Mouse (Mus musculus) activated CD4-positive, CD25-positive, alpha-beta regulatory T cell, adult 4 months (primary cell): ENCODE results near the gene Sipa1l1. TPM values are rescaled to one million over a fixed set of nuclear protein-coding genes. Genes with fewer than 3 reads are reported as not detected.
A peak's percentile ranks its signal among the peaks of the same experiment; 100 is the strongest.

Source experiments
- ATAC-seq: one replicate; pipeline ENCODE4 v1.8.0; 2017
- polyA plus RNA-seq, 2 experiments: library from polyadenylated mRNA; unstranded; fragments of 100-300 nt; shearing (Covaris generic); gene quantifications; one replicate each; pipeline ENCODE4 v1.2.1; 2017

Sipa1l1 gene
- polyA plus RNA-seq = 10 to 100 TPM; 23.4 to 29.9 TPM

GRCm38 (mm10) chr12:82168820-82169533 lies at the start of gene Sipa1l1:
Gene Sipa1l1, plus strand, starts transcription at chr12:82169320.
- peak; percentile 80 for ATAC-seq

- no peak for ATAC-seq
Measured at GRCm38 (mm10) chr12:82121947-82122346, 47.2 kb upstream of the Sipa1l1 start.

DNA sequence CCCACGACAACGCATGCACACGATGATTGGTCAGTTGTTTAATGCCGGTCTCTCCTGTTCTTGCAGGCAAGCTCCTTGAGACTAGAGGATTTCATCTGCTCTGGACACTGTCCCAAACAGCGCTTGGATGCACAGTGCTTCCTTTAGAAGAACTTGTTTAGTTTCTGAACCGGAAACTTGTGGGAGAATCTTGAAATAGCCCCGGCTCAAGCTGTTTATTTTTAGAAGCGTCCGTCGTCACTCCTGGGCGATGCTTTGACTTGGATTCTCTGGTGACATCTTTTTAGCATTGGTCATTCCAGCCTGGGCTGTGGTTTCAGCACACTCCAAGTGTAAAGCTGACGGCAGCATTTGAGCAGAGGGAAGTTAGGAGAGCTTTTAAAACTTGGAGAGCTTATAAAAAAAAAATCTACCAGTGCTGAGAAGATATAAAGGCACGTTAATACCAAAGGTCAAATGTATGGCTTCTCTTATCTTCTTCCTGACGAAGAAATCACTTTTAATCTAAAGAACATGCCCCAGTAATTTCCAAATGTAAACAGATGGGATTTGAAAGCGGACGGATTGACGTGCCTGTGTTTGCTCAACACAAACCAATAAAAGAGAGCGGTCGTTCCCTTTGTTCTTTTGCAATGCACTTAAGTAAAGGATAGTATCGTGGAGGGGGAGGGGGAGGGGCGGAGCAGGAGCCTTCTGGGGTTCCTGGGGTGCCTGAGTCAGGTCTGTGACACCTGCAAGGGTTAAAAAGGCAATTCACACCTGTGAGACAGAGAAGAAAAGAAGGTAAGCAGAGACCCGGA lies 46.5 kb upstream of the Sipa1l1 start:
- no peak for ATAC-seq

DNA sequence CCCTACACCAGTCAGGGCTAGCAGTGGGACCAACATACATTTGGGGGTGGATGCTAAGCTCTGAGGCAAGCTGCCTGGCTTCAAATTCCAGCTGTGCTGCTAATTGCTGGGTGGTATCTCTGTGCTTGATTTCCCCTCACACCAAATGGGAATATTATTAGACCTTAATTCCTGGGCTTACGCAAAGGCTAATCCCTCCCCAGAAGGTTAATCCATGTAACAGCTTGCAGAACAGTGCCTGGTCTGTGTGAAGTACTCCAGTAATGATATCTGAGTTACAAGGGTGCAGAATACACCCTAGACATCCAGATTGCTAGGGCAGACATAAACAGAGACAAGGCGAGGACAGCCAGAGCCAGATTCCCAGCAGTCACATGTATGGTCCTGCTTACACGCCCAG lies 42.3 kb upstream of the Sipa1l1 start:
- ATAC-seq = no peak

GRCm38 (mm10) chr12:82139234-82140166 lies 29.6 kb upstream of the Sipa1l1 start:
- ATAC-seq = no peak

DNA sequence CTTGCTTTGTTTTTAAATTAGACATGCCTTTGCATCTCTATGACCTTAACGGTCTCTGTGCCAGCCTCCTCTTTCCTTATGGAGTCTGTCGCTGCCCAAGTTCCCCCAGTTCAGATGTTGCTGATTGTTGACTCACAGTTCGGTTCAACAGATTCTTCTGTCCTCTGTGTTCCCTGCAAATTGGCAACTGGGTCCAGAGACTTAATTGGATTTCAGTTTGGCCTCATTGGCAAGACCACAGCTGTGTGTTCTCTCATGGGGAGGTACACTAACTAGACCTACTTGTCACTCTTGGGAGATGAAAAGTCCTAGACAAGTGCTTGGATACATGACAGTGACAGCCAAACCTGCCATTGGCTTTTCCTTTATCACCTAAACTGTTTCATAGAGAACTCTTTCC lies 25.7 kb upstream of the Sipa1l1 start:
- no peak for ATAC-seq

DNA sequence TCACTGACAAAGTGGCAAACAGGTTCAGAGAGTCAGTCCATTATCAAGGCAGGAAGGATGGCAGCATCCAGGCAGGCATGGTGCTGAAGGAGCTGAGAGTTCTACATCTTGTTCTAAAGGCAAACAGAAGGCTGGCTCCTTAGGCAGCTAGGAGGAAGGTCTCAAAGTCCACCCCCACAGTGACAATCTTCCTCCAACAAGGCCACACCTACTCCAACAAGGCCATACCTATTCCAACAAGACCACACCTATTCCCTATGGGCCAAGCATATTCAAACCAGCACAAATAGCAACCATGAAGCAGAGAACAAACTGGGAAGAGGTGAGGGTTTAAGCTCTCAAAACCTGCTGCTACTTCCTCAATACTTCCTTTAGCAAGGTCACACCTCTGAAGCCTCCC lies 23.9 kb upstream of the Sipa1l1 start:
- ATAC-seq = no peak

- ATAC-seq = no peak
Measured at GRCm38 (mm10) chr12:82147021-82147693, 22.0 kb upstream of the Sipa1l1 start.

DNA sequence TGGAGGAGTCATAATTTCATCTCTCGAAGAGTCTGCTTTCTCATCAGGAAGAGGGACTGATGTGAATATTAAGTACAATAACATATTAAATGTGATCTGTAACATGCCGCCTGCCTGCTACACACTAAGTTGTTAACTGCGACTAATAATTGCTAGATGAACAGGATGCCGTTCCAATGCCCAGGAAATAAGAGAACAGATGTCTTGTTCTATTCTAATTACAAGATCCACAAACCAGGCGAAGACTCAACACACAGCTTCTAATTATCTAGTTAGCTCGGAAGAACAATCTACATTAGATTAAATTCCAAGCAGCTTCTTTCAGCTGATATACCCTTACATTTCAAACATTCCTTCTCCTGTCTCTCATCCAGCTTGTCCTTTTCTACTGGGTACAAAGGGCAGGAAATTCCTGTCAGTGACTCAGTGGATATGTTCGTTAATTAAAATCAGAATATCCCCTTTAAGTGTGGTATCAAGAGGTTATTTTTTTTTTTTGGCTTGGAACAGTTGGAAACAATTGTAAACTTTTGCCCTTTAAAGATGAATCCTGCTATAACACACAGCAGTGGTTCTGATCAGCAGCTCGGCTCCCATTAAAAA lies 20.7 kb upstream of the Sipa1l1 start:
- ATAC-seq = no peak

GRCm38 (mm10) chr12:82151019-82151418 lies 18.1 kb upstream of the Sipa1l1 start:
- ATAC-seq = no peak

GRCm38 (mm10) chr12:82154527-82154926 lies 14.6 kb upstream of the Sipa1l1 start:
- no peak for ATAC-seq

DNA sequence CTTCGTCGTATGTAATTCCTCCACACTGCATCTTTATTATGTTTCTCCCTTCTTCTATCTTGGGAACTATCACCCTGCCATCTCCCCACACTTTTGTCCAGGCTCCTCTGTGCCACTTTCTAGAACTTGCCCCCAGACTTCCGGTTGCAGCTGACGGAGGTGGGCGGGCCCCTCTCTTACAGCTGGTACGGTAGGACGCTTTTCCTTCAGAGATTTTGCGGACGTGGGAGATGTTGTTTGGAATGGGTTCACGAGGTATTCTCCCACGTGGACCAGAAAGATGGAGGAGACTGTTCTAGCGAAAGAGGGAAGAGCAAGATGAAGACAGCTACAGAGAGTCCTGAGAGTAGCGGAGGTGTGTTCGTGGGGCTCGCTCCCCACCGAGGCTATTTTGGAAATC lies 10.6 kb upstream of the Sipa1l1 start:
- ATAC-seq = no peak

DNA sequence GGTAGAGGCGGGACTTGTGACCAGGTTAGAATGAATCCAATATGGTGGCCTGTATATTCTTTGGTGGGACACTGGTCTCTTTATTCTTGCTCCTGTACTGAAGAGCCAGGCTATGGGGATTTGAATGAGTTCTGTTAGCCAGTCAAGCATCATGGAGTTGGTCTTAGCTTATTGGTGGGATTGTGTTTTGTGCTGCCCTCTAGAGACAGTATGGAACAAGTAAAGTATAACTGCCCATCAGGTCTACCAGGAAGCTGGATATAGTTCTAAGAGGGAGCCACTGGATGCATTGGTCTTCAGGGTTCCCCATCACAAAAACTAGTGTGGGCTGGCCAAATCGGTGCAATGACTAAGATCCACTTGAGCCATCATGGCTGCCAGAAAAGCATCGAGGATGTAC lies 9.7 kb upstream of the Sipa1l1 start:
- ATAC-seq = no peak

DNA sequence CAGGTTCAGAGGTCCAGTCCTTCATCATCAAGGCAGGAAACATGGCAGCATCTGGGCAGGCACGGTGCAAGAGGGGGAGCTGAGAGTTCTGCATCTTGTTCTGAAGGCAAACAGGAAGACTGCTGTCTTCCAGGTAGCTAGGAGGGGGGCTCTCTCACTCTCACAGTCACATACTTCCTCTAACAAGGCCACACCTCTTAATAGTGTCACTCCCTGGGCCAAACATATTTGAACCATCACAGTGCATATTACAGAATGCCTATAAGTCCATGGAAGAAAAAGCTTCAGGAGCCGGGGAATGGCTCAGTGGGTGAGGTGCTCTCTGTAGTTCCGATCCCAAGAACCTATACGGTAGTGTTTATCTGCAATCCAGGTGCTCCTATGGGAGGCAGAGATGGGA lies 3.5 kb upstream of the Sipa1l1 start:
- ATAC-seq = peak; percentile 47

DNA sequence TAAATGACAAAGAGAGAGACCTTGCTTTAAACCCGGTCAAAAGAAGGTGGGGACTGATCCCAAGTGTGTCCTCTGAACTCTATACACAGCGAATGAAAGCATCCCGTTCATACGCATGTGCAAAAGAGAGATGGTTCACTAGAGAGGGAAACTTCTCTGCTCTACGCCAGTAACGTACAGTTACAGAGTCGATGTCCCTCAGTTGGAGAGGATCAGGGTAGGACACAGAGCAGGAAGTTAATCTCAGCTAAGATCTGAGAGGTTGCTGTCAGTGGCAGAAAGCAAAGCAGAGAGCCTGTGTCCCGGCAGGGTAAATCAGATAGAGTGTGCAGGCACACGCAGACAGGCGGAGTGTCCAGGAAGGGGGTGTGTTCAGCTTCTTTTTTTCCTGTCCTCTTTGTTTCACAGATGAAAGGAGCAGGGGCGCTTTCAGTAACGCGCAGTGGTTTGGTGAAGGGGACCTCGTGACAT lies 3.0 kb upstream of the Sipa1l1 start:
- peak; percentile 50 for ATAC-seq

DNA sequence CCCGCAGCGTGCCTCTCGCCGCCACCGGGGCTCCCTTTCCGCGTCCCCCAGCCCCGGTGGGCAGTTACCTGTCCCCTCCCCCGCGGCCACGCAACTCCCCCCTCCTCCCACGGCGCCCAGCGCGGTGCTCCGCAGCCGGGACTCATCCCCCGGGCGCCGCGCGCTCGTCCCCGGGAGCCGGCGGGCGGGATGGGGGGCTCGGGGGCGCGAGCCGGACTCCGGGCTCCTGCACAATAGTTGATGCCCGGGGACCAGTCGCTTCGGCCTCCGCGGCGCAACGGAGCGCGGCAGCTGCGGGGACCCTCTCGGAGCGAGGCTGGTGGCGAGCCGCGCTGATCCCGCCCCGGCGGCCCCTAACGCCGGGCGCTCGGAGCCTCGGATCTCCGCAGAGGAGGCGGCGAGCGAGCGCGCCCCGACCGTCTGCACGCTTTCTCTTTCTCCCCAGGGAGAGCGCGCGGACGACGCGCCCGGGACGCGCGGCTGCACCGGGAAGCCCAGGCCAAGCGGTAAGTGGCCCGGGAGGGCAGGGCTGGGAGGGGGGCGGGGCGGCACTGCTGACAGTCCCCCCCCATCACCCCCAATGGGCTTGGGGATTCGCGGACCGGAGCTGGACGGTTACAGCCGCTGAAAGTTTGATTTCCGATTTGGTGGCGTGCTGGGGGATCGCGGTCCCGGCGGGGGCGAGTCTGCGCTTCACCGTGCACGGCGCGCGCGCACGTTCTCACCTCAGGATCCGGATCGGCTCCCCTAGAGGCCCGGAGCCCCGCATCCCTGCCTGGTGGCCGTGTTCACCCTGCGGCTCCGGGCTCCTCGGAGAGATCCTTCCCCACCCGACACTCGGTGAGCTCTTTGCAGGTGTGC lies 681 bp downstream of the Sipa1l1 start:
- peak; percentile 9 for ATAC-seq

DNA sequence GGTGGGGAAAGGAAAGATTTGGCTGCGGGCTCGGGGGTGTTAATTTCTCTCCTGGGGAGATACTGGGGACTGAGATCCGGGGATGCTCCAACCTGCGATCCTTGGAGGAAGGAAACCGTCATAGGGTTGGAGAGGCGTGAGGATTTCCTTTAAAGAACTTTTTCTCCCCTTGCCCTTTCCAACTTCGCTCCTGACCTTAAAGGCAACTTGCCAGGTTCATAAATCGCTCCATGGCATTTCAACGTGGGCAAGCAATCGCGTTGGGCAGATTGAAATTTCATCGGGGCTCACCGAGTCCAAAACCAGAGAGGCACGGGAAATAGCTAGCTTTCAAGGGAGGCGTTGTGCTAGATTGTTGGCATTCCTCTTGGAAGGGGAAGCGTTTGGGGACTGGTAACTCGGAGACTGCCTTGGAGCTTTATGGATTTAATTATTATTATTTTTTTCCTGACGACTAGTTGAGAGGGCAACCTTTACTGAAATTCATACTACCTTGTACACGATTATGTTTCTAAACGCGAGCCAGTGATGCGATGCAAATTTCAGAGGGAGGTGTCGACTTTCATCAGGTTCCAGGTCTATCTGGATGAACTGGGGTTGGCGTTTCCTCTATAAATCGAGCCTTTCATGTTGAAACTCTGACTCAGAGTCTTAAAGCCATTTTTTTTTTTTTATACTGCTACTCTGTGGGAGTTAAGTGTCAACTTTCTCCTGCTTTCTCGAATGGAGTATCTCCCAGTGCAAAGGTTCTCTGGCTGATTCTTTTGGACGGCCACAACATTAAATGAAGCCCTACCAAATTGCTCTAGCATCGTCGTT lies 1.6 kb downstream of the Sipa1l1 start:
- ATAC-seq = no peak

GRCm38 (mm10) chr12:82171591-82171990 lies 2.5 kb downstream of the Sipa1l1 start:
- no peak for ATAC-seq

DNA sequence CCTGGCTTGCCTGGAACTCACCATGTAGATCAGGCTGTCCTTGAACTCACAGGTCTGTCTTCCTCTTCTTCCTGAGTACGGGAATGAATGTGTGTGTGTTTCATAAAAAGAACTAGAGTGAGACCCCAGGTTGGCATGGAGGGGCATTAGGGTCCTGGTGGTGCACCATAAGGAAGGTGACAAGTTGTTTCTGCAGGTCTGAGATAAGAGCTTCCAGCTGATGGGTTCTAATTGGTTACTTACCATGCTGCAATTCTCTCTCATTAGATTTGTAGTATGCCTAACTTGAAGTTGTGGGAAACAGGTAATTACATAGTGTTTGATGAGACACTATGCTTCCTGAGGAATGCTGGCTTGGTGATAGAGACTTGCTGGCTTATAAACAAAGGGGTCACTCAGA lies 4.5 kb downstream of the Sipa1l1 start:
- no peak for ATAC-seq

DNA sequence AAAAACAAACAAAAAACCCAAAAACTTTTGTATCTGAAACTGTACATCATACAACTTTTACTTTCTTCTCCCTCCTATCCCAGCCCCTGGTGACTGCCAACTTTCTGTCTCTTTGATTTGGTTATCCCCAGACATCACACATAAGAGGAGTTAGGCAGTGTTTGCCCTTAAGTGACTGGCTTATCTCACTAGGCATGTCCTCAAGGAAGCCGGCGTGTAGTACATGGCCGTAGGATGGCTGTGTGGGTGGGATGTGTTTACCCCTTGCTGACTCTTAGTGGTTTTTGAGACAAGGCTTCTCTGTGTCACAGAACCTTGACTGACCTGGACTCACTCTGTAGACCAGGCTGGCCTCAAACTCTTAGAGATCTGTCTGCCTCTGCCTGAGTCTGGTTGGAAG lies 6.6 kb downstream of the Sipa1l1 start:
- no peak for ATAC-seq
